Mouse (Mus musculus) heart, adult 2 months (tissue): ENCODE data around the gene Stard13. TPM values are rescaled to one million over a fixed set of nuclear protein-coding genes. Genes with fewer than 3 reads are reported as not detected.

Source experiments
- DNase-seq, 2 experiments: peaks; one replicate each; pipeline ENCODE4 v3.0.0; 2021
- H3K27ac ChIP-seq: fragments of 200-600 bp; 2 replicates; pipeline ENCODE4 v1.8.1; 2022
- H3K27me3 ChIP-seq: fragments of 200-500 bp; 2 replicates; pipeline ENCODE4 v1.6.1; 2012; ENCODE audit warnings: mild to moderate bottlenecking, low read length, inconsistent platforms, mixed read lengths; ENCODE audit not compliant: control insufficient read depth, insufficient read depth
- H3K36me3 ChIP-seq: fragments of 200-500 bp; 2 replicates; pipeline ENCODE4 v1.6.1; 2012; ENCODE audit warnings: low read length, inconsistent platforms; ENCODE audit not compliant: control insufficient read depth, insufficient read depth
- H3K4me1 ChIP-seq: fragments of 200-500 bp; 2 replicates; pipeline ENCODE4 v1.6.1; 2011; ENCODE audit warnings: low read length; ENCODE audit not compliant: control insufficient read depth, insufficient read depth
- H3K4me3 ChIP-seq: fragments of 200-600 bp; 2 replicates; pipeline ENCODE4 v1.8.1; 2022
- H3K79me2 ChIP-seq: fragments of 200-500 bp; replicated peaks from 2 replicates; pipeline ENCODE4 v1.6.1; 2012; ENCODE audit warnings: mild to moderate bottlenecking, inconsistent platforms, low read length, moderate library complexity, mixed read lengths; ENCODE audit not compliant: control insufficient read depth, insufficient read depth
- H3K9ac ChIP-seq: fragments of 200-500 bp; 2 replicates; pipeline ENCODE4 v1.6.1; 2012; ENCODE audit warnings: low read depth, mild to moderate bottlenecking, control low read depth, inconsistent platforms, low read length, mixed read lengths
- CTCF ChIP-seq: fragments of 200-600 bp; IDR thresholded peaks from 2 replicates; pipeline ENCODE4 v1.8.1; 2022; ENCODE audit warnings: antibody characterized with exemption, mild to moderate bottlenecking, moderate library complexity
- EP300 ChIP-seq: fragments of 200-500 bp; IDR thresholded peaks from 2 replicates; pipeline ENCODE4 v1.6.1; 2011; ENCODE audit warnings: low read depth, low read length, control low read depth; ENCODE audit not compliant: insufficient read depth
- POLR2A ChIP-seq: fragments of 200-500 bp; IDR thresholded peaks from 2 replicates; pipeline ENCODE4 v1.6.1; 2011; ENCODE audit warnings: mild to moderate bottlenecking, low read depth, low read length, control low read depth; ENCODE audit not compliant: insufficient read depth
- whole genome bisulfite sequencing: fragments of 180-500 bp; shearing (Covaris S2); methylation state at CpG from one replicate; pipeline ENCODE4 v1.1.7; 2018; 5-methylcytosine and 5-hydroxymethylcytosine counted together
- intact Hi-C: fragments of 180-260 bp; cut with DNase I; formaldehyde crosslinking; loops from one replicate; pipeline ENCODE4 v1.15.1; 2025
- polyA plus RNA-seq: library from polyadenylated mRNA; depleted of rRNA; stranded (reverse); fragments of >200 nt; gene quantifications from 2 replicates; pipeline ENCODE4 v1.2.3, GENCODE M21; 2012
- total RNA-seq, 2 experiments: library from RNA; stranded (reverse); gene quantifications; 2 replicates each; pipeline ENCODE4 v1.2.3; 2021

Gene Stard13
- total and polyA plus RNA-seq, 3 experiments, result 9.9 to 24.4 (median 22.1) TPM

DNA sequence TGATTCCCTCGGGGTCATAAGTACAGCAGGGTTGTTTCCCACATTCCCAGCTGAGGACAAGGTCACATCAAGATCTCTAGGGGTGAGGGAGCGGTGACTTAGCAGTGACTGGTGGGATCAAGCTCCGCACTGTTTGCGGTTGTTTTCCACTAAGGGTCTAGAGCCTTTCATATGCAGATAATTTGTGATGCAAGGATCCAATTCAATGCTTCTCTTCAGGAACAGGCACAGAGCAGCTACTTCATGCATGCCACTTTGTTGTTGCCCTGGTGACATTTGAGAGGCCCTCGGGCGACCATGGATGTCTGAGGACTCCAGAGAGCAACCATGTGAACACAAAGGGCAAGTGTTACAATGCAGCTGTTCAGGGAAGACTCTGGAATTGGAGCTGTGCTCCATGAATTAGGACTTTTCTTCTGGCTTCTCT, 14.9 kb downstream of the Stard13 start:
- no peaks in the 10 kb centered on the region for H3K79me2 ChIP-seq
- 65% methylated on average over 6 of the region's 6 CpGs for WGBS
- H3K27me3 ChIP-seq, result no peaks in the 10 kb centered on the region
- intact Hi-C loops, result no loop called here
- peak overlapping the region; percentile 28 for H3K27ac ChIP-seq
- TF ChIP-seq EP300 (no peak), POLR2A (no peak), CTCF (no peak)
- no peaks in the 10 kb centered on the region; the same call in 1 of the 2 replicates for H3K36me3 ChIP-seq
- peak; percentile 32 to 40 for DNase-seq
- no peak overlapping the region for H3K9ac ChIP-seq
- no peak overlapping the region for H3K4me3 ChIP-seq
- H3K4me1 ChIP-seq, result peaks cover 4% of the 10 kb centered on the region

DNA sequence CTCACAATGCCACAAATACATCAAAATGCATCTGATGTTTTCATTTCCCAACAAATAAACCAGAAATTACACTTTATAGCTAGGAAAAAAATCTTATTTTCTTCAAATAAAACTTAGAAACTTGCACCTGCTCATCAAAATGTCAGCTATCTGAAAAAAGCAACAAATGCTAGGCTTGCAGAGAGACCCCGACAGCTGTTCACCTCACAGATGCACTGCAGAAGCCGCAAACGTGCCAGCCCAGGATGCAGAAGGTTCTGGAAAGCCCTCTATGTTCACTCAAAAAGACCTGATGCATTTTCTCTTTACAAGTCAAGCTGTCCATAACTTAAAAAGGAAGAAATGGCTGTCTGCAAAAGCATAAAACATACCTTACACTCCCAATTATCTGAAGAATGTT, 20.5 kb downstream of the Stard13 start:
- Histone ChIP-seq H3K9ac (no peak overlapping the region), H3K4me1 (peaks cover 3% of the 10 kb centered on the region), H3K27me3 (no peaks in the 10 kb centered on the region), H3K36me3 (no peaks in the 10 kb centered on the region; the same call in none of the 2 replicates), H3K4me3 (no peak overlapping the region), H3K27ac (no peak overlapping the region), H3K79me2 (no peaks in the 10 kb centered on the region)
- 86% methylated on average over 3 of the region's 3 CpGs for WGBS
- no peak for TF ChIP-seq EP300
- TF ChIP-seq POLR2A, result no peak
- TF ChIP-seq CTCF, result no peak
- no peak for DNase-seq
- intact Hi-C loops, result no loop called here

DNA sequence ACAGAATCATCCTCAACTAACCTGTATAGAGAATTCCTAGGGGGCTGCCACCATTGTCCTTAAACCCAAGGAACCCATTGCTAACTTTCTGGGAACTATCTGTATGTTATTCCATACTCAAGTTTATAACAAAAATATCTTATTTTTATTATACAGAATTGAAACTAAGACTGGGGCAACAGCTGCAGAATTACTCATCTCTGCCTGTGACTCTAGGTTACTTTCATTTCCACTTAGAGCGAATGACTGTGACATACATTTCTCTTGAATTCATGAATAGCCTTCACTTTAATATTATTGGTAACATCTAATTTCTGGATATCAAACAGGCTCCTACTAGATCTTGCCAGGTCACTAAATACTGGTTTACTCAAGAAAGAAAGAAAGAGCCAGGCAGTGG, 22.8 kb downstream of the Stard13 start:
- H3K4me3 ChIP-seq, result no peak overlapping the region
- intact Hi-C loops, result no loop called here
- WGBS, result 48% methylated on average over 1 of the region's 1 CpGs
- DNase-seq, result no peak
- H3K79me2 ChIP-seq, result no peaks in the 10 kb centered on the region
- no peaks in the 10 kb centered on the region; the same call in 1 of the 2 replicates for H3K36me3 ChIP-seq
- no peak overlapping the region for H3K9ac ChIP-seq
- TF ChIP-seq EP300 (no peak), POLR2A (no peak), CTCF (no peak)
- H3K4me1 ChIP-seq, result no peaks in the 10 kb centered on the region; the same call in 1 of the 2 replicates
- no peaks in the 10 kb centered on the region for H3K27me3 ChIP-seq
- peak overlapping the region; percentile 24; the same call in 1 of the 2 replicates for H3K27ac ChIP-seq

DNA sequence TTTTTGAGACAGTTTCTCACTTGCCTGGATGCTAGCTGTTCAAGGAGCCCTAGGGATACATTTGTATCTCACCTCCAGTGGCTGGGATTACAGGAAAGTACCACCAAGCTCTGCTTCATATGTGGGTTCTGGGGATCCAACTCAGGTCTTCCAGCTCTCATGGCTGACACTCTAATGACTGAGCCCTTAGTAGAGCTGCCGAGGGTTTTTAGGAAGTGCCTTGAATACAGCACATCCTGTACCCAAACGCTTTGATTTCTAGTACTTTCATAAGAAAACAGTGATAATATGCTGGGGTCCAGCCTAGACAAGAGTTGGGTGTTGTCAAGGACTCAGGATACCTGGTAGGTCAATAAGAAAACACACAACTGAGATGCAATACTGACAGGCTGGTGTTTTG, 23.6 kb downstream of the Stard13 start:
- Histone ChIP-seq H3K4me3 (no peak overlapping the region), H3K4me1 (no peaks in the 10 kb centered on the region; the same call in 1 of the 2 replicates), H3K9ac (no peak overlapping the region), H3K36me3 (no peaks in the 10 kb centered on the region; the same call in 1 of the 2 replicates), H3K27me3 (no peaks in the 10 kb centered on the region), H3K79me2 (no peaks in the 10 kb centered on the region), H3K27ac (peak overlapping the region; percentile 18; the same call in 1 of the 2 replicates)
- no peak for TF ChIP-seq POLR2A
- TF ChIP-seq CTCF, result no peak
- no peak for TF ChIP-seq EP300
- intact Hi-C loops, result no loop called here
- 48% methylated on average over 2 of the region's 2 CpGs for WGBS
- no peak for DNase-seq

DNA sequence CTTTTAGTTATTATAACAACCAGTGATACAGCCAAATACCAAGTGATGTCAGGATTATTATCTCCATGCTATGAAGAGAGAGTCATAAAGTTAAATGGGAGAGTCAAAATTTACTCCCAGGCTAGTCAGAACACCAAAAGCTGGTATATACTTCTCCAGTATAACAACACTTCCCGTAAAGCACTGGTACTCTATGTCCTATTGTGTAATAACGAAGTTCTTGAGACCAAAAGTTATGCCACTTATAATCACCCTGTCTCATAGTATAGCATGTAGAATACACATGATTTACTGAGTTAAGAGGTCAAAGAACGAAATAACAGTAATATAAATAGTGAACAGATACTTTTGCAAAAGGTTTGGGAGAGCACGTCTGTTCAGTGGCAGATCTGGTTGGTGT, 28.6 kb downstream of the Stard13 start:
- no peaks in the 10 kb centered on the region for H3K79me2 ChIP-seq
- H3K4me1 ChIP-seq, result no peaks in the 10 kb centered on the region
- WGBS, result 93% methylated on average over 4 of the region's 4 CpGs
- DNase-seq, result no peak
- H3K4me3 ChIP-seq, result no peak overlapping the region
- intact Hi-C loops, result no loop called here
- H3K9ac ChIP-seq, result no peak overlapping the region
- TF ChIP-seq CTCF, result no peak
- no peak for TF ChIP-seq EP300
- no peak for TF ChIP-seq POLR2A
- H3K27ac ChIP-seq, result no peak overlapping the region
- H3K36me3 ChIP-seq, result no peaks in the 10 kb centered on the region; the same call in 1 of the 2 replicates
- H3K27me3 ChIP-seq, result no peaks in the 10 kb centered on the region

DNA sequence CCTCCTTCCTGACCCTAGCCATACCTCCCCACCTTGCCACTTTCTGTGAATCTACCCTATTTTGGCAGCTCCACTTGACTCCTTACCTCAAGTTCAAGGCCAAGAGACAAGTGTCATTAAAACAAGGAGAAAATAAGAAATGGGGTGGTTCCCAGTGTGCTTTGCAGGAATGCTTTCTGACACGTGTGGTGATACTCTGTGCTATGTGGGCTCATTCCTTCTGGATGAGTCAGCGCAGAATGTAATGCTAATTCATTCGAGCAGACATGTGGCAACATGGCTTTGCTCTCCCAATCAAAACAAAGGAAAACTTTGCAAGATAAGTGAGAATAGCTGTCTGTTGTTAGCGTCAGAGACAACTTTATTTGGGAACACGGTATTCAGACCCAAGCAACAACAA, 30.7 kb downstream of the Stard13 start:
- no peak for DNase-seq
- Histone ChIP-seq H3K4me1 (peaks cover 3% of the 10 kb centered on the region), H3K4me3 (no peak overlapping the region), H3K36me3 (peaks cover 1% of the 10 kb centered on the region; the same call in 1 of the 2 replicates), H3K9ac (no peak overlapping the region), H3K27ac (no peak overlapping the region), H3K79me2 (no peaks in the 10 kb centered on the region), H3K27me3 (no peaks in the 10 kb centered on the region)
- intact Hi-C loops, result no loop called here
- WGBS, result 33% methylated on average over 5 of the region's 5 CpGs
- no peak for TF ChIP-seq EP300
- TF ChIP-seq POLR2A, result no peak
- no peak for TF ChIP-seq CTCF

DNA sequence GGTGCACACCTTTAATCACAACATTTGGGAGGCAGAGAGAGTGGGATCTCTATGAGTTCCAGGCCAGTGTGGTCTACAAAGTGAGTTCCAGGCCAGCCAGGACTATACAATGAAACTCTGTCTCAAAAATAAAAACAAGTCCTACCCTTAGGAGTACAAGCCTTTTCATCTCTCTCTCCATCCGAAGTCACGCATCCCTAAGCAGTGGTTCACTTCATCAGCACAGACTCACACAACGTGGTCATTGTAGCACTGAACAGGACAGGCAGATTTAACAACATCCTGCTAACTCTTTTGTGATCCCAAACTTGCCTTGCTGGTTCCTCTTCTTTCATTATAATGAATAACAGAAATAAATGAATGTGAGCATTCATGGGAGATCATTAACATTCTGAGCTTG, 32.4 kb downstream of the Stard13 start:
- intact Hi-C loops, result no loop called here
- TF ChIP-seq POLR2A (no peak), EP300 (no peak), CTCF (no peak)
- H3K4me3 ChIP-seq, result no peak overlapping the region
- no peaks in the 10 kb centered on the region for H3K79me2 ChIP-seq
- DNase-seq, result no peak
- no peak overlapping the region for H3K9ac ChIP-seq
- H3K27ac ChIP-seq, result no peak overlapping the region
- H3K27me3 ChIP-seq, result no peaks in the 10 kb centered on the region
- peaks cover 3% of the 10 kb centered on the region for H3K4me1 ChIP-seq
- WGBS, result 86% methylated on average over 3 of the region's 3 CpGs
- peaks cover 1% of the 10 kb centered on the region; the same call in 1 of the 2 replicates for H3K36me3 ChIP-seq
